Mouse (Mus musculus) heart, embryonic 14.5 days (tissue): Measurements from ENCODE around the gene Tln2. TPM values are rescaled to one million over a fixed set of nuclear protein-coding genes. Genes with fewer than 3 reads are reported as not detected.

Experiments
- ATAC-seq: fragments of 200-750 bp; cut with Nextera tagmentation; 2 replicates; pipeline ENCODE4 v1.8.0; 2017; ENCODE audit warnings: low read depth, moderate TSS enrichment; ENCODE audit not compliant: insufficient number of reproducible peaks, insufficient read depth, low FRiP score
- H3K27ac ChIP-seq, 2 experiments: fragments of 200-500 bp in 1 of 2; fragments of 300-500 bp in 1 of 2; sonication (generic) in 1 of 2; replicated peaks in 1 of 2; 2 replicates each; pipeline ENCODE4 v1.5.1; 2012 to 2014; ENCODE audit warnings: low read depth in 2 of 2, low read length in 2 of 2, control low read depth in 1 of 2, mild to moderate bottlenecking in 1 of 2, mixed read lengths in 1 of 2; ENCODE audit not compliant: control insufficient read depth in 1 of 2, insufficient read depth in 1 of 2
- H3K27me3 ChIP-seq: fragments of 300-500 bp; sonication (generic); 2 replicates; pipeline ENCODE4 v1.6.1; 2014; ENCODE audit warnings: mild to moderate bottlenecking, low read length, control low read depth; ENCODE audit not compliant: control insufficient read depth, insufficient read depth
- H3K36me3 ChIP-seq: fragments of 300-500 bp; sonication (generic); 2 replicates; pipeline ENCODE4 v1.6.1; 2014; ENCODE audit warnings: mild to moderate bottlenecking, control low read depth, low read length, mixed read lengths; ENCODE audit not compliant: control insufficient read depth, insufficient read depth
- H3K4me1 ChIP-seq, 2 experiments: fragments of 200-500 bp in 1 of 2; fragments of 300-500 bp in 1 of 2; sonication (generic) in 1 of 2; 2 replicates each; pipeline ENCODE4 v1.6.1; 2012 to 2014; ENCODE audit warnings: low read length in 2 of 2, control low read depth in 1 of 2, mixed read lengths in 1 of 2; ENCODE audit not compliant: control insufficient read depth in 2 of 2, insufficient read depth in 2 of 2
- H3K4me2 ChIP-seq: fragments of 300-500 bp; sonication (generic); 2 replicates; pipeline ENCODE4 v1.6.1; 2014; ENCODE audit warnings: mild to moderate bottlenecking, low read length
- H3K4me3 ChIP-seq, 2 experiments: fragments of 200-500 bp in 1 of 2; fragments of 300-500 bp in 1 of 2; sonication (generic) in 1 of 2; 2 replicates each; pipeline ENCODE4 v1.5.1; 2012 to 2014; ENCODE audit warnings: low read length in 2 of 2, mild to moderate bottlenecking in 2 of 2, control low read depth in 1 of 2, low read depth in 1 of 2, moderate library complexity in 1 of 2; ENCODE audit not compliant: control insufficient read depth in 1 of 2, insufficient read depth in 1 of 2
- H3K9ac ChIP-seq: fragments of 300-500 bp; sonication (generic); 2 replicates; pipeline ENCODE4 v1.6.1; 2014; ENCODE audit warnings: mild to moderate bottlenecking, low read length
- H3K9me3 ChIP-seq: fragments of 300-500 bp; sonication (generic); 2 replicates; pipeline ENCODE4 v1.6.1; 2016; ENCODE audit warnings: low read length, control low read depth; ENCODE audit not compliant: control insufficient read depth
- WGBS: fragments of 180-500 bp; shearing (Covaris S2); extraction: QIAGEN DNeasy Blood & Tissue Kit; methylation state at CpG from one replicate; pipeline ENCODE4 v1.1.7; 2014; 5-methylcytosine and 5-hydroxymethylcytosine counted together
- polyA plus RNA-seq: library from polyadenylated mRNA; unstranded; fragments of >200 nt; fragmentation: Nextera tagmentation; extraction: Ambion mirVana; gene quantifications from 2 replicates; pipeline ENCODE4 v1.2.1, GENCODE M21; 2014

Tln2 gene
- polyA plus RNA-seq, 1 experiment from 2014 or later, result 66.0 TPM

DNA sequence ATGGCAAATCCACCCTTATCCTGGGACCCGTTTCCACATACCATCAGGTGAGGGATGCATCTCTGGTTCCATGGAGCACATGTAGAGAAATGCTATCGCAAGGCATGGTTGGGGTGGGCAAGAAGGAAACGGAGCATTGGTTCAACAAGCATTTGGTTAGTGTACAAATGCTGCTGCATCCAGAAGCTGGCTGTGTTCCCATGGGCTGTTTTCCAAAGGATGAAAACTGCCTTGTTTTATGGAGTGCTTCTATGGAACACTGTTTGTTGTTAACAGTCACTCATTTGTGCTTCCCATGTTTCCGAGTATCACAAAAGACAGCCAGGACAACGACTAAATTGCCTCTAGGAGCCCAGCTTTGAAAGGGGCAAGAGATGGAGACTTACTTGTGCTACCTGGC, 35.7 kb upstream of the Tln2 start:
- ATAC-seq, result no peak
- Histone ChIP-seq H3K4me1 (peaks cover 2 to 13% of the 10 kb centered on the region in 2 experiments), H3K9me3 (no peaks in the 10 kb centered on the region), H3K9ac (no peak overlapping the region), H3K4me2 (no peak overlapping the region), H3K27me3 (no peaks in the 10 kb centered on the region), H3K4me3 (no peak overlapping the region), H3K36me3 (no peaks in the 10 kb centered on the region), H3K27ac (no peak overlapping the region)
- 85% methylated on average over 5 of the region's 5 CpGs for WGBS

GRCm38 (mm10) chr9:67593469-67594141, 34.1 kb upstream of the Tln2 start:
- Histone ChIP-seq H3K27ac (no peak overlapping the region), H3K4me2 (no peak overlapping the region), H3K4me3 (no peak overlapping the region), H3K9me3 (no peaks in the 10 kb centered on the region), H3K9ac (no peak overlapping the region), H3K4me1 (peaks cover 11 to 24% of the 10 kb centered on the region in 2 experiments), H3K27me3 (no peaks in the 10 kb centered on the region), H3K36me3 (no peaks in the 10 kb centered on the region)
- ATAC-seq, result no peak
- WGBS, result 89% methylated on average over 9 of the region's 9 CpGs

DNA sequence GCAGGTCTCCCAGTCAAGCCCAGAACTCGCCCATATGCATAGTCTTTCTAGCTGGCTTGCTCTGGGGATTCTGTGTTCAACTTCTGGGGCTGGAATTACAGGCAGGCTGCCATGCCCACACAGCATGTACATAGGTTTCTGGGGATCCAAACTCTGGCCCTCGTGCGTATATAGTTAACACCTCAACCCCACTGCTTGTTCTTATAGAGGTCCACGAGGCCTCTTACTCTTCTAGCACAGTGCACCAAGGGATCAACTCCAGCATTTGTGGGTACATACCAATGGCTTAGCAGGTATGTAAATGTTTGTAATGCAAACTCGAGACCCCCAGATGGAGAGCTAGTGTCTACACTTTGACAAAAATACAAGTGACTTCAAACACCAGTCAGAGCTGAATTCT, 33.2 kb upstream of the Tln2 start:
- Histone ChIP-seq H3K9ac (no peak overlapping the region), H3K9me3 (no peaks in the 10 kb centered on the region), H3K27me3 (no peaks in the 10 kb centered on the region), H3K4me1 (peaks cover 15 to 30% of the 10 kb centered on the region in 2 experiments), H3K27ac (no peak overlapping the region), H3K36me3 (no peaks in the 10 kb centered on the region), H3K4me3 (no peak overlapping the region), H3K4me2 (no peak overlapping the region)
- 89% methylated on average over 5 of the region's 5 CpGs for WGBS
- no peak for ATAC-seq

GRCm38 (mm10) chr9:67587111-67587510, 27.6 kb upstream of the Tln2 start:
- peaks cover 43 to 80% of the 10 kb centered on the region in 2 experiments for H3K4me1 ChIP-seq
- peak overlapping the region; percentile 48 for H3K4me2 ChIP-seq
- H3K27ac ChIP-seq, result peak overlapping the region; percentile 69 to 84; a peak in 3 of 4 replicates

GRCm38 (mm10) chr9:67586489-67586888, 27.0 kb upstream of the Tln2 start:
- peak; percentile 74 for ATAC-seq
- H3K9me3 ChIP-seq, result no peaks in the 10 kb centered on the region
- H3K4me1 ChIP-seq, result peaks cover 48 to 81% of the 10 kb centered on the region in 2 experiments
- H3K4me2 ChIP-seq, result peak overlapping the region; percentile 48
- H3K27ac ChIP-seq, result peak overlapping the region; percentile 69 to 84
- no peaks in the 10 kb centered on the region for H3K36me3 ChIP-seq
- no peaks in the 10 kb centered on the region for H3K27me3 ChIP-seq
- no peak overlapping the region for H3K4me3 ChIP-seq
- WGBS, result 26% methylated on average over 1 of the region's 1 CpGs
- H3K9ac ChIP-seq, result peak overlapping the region; percentile 35; the same call in 1 of the 2 replicates

More at GRCm38 (mm10) chr9:67587111-67587510, 27.6 kb upstream of the Tln2 start:
- Histone ChIP-seq H3K9me3 (no peaks in the 10 kb centered on the region), H3K9ac (peak overlapping the region; percentile 35; the same call in 1 of the 2 replicates), H3K4me3 (no peak overlapping the region), H3K27me3 (no peaks in the 10 kb centered on the region), H3K36me3 (no peaks in the 10 kb centered on the region)
- WGBS, result 80% methylated on average over 3 of the region's 3 CpGs
- no peak for ATAC-seq

- H3K4me3 ChIP-seq, result no peak overlapping the region
- peak overlapping the region; percentile 23 to 39; a peak in 3 of 4 replicates for H3K27ac ChIP-seq
- H3K4me1 ChIP-seq, result peaks cover 59 to 90% of the 10 kb centered on the region in 2 experiments
- H3K4me2 ChIP-seq, result no peak overlapping the region
- H3K36me3 ChIP-seq, result no peaks in the 10 kb centered on the region
- no peak overlapping the region for H3K9ac ChIP-seq
- 72% methylated on average over 10 of the region's 10 CpGs for WGBS
- ATAC-seq, result no peak
- H3K9me3 ChIP-seq, result no peaks in the 10 kb centered on the region
- H3K27me3 ChIP-seq, result no peaks in the 10 kb centered on the region
Measured at GRCm38 (mm10) chr9:67584871-67585270, 25.4 kb upstream of the Tln2 start.

DNA sequence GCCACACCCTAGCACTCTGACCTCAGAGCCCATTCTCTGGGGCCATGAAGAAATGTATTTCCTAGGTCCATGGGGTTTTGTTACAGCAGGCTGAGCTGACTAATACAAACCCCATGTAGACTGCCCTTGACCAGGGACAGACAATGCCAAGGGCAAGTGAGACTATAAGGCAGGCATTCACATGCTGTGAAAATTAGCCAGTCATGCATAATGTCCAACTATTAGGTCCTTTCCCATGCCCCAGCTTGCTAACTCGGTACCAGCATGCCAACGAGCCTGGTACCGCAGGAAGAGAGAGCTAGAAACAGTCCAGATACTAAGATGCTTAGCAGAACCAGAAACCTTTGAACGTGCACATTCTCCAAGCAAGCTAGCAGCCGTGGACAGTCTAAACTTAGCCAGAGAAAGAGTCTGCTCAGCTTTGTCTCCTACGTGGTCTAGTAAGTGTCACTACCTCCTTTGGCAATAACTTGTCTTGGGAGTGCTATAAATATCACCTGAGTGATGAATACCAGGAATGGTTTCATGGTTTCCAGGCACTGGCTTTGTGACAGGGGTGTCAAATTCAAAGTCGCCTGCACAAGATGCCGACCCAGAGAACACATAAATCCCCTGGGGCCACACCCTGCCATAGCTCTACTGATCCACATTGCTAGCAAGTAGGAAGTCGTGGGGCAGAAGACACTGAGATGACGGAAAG, 22.2 kb upstream of the Tln2 start:
- Histone ChIP-seq H3K9me3 (no peaks in the 10 kb centered on the region), H3K27me3 (no peaks in the 10 kb centered on the region), H3K4me2 (peak overlapping the region; percentile 27), H3K4me3 (no peak overlapping the region), H3K27ac (peak overlapping the region; percentile 99 to 100), H3K9ac (peak overlapping the region; percentile 31; the same call in 1 of the 2 replicates), H3K4me1 (peaks cover 45 to 62% of the 10 kb centered on the region in 2 experiments), H3K36me3 (no peaks in the 10 kb centered on the region)
- peak; percentile 70 for ATAC-seq
- 27% methylated on average over 10 of the region's 10 CpGs for WGBS
